Mouse (Mus musculus) urinary bladder, postnatal 4 days (tissue): ENCODE measurements around the gene Irf1.

ENCODE experiments used
- DNase-seq, 2 experiments: peaks; one replicate each; pipeline ENCODE4 v3.0.0; 2021 to 2022; ENCODE audit warnings: low spot score in 2 of 2

The Irf1 gene

DNA sequence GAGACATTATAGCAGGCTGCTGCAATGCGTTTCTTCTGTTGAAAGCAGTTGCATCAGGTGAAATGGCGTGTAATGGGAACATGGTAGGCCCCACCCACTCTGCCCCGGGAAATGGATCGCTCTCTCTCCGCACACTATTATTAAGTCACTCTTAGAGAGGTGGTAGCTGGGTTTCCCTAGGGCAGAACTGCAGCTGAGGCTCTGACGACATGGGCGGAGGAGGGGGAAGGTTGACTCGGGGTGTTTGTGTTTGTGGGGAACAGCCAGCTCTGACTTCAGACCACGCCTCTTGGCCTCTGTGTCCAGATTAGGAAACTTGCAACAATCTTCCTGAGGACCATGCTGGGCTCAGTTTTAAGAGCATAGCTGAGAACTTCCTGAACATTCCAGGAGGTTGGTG is 36.0 kb downstream of the Irf1 start:
- no peak for DNase-seq

DNA sequence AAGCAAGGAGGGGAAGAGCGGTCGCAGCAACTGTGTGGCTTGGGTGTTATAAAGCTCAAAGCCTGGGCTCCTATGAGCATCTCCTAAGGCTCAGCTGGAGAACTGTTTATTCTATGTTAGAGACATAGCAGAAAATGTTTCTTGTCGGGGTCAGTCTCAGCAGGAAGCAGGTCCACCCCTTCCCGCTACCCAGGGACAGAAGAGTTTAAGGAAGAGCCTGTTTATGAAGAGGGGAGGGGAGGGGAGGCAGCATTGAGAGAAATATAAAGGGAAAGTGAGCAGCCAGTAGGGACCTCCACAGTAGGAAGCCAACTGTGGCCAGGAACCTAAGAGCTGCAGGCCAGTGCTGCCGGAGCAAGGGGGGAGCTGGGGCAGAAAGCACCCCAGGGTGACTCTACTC is 39.5 kb downstream of the Irf1 start:
- no peak for DNase-seq

DNA sequence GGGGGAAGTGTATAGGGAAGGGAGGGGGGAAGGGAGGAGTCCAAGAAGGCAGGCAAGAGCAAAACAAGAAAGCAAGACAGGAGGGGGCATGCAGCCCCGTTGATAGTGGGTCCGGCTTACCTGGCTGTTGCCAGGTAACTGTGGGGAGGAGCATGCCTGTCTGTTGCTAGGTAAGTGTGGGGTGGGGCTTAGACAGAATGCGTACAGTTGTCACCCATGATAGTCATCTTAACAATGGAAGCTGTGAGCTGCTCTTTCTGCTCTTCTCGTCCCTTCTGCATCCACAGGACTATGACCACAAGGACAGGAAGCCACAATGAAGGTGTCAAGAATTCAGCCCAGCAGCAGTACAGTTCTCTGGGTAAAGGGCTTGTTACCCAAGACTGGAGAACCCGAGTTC is 40.3 kb downstream of the Irf1 start:
- DNase-seq, result no peak

DNA sequence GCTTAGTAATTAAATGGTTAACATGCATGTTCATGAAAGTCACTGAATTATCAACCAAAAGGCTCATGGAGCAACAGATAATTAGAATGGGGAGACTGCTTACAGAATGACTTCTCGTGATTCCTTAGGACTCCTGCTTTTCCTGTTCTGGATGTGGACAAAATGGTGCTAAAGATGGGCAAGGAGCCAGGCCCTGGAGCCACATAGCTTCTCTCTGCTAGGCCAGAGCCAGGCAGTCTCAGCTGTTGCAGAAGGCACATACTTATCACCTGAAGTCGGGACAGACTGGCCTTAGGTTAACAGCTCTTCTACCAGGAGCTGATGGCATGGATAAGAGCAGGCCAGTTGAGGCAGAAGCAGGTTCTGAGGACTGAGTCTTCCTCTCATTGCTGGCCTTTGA is 40.9 kb downstream of the Irf1 start:
- no peak for DNase-seq

DNA sequence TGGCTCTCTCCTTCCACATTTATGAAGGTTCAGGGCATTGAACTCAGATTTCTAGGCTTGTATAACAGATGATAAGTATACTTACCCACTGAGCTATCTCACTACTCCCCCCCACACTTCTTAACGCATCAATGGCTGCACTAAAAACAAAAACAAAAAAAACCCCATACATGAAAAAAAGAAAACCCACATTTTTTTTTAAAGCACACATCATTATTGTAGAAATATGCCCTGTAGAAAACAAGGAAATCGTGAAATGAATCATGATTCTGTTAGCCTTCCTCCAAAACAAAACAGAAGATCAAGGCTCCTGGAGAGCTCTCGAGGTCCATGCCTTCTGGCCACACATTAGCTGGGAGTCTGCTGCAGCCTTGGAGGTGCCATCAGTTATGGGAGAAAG is 41.5 kb downstream of the Irf1 start:
- DNase-seq, result no peak

DNA sequence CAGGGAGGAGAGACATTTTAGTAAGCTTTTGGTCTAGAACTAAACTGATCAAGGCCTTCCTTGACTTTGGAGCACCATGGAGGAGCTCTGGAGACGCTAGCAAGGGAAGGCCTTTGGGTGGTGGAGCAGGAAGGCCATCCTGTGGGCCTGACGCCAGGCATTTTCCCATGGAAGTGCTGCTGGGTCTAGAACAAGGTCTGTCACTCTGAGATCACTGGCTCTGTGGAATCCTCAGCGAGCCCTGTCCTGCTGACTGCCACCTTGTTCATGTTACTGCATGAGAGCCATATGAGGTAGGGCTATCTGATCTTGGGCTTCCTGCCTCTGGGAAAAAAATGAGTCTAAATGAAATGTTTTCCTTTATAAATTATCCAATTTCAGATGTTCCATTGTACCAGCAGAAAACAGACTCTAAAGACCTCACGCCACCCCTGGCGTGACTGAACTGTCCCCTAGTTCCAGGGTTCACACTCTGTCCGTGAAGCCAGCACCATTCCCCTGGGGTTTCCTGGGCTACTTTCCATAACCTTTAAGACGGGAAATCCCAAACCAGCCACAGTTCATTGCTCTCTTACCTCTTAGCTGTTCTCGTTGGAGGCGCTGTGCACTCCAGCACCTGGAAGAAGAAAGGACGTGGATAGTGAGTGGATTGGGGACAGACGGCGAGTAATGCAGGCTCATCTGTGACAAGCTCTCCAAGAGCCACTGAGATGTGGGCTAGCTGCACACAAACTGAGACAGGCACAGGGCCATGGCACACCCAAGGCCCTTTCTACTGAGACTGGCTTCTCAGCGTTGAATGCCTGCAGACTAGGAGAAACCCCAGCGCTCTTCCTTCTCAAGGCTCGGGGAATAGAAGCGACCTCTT is 43.4 kb downstream of the Irf1 start:
- DNase-seq, result no peak

DNA sequence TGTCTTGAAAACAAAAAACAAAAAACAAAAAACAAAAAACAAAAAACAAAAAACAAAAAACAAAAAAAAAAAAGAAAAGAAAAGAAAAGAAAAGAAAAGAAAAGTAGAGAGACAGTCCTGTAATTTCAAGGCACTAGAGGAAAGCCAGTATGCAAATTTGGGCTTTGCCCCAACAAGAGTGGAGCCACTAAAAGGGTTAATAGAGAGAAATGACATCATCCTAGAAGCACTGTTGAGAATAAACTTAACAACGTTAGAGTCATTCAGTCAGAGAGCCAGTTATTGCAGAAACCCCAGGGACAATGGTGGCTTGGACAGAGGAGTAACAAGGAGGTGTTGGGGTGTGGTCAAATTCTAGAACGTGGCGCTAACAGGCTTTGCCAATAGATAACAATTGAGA is 45.0 kb downstream of the Irf1 start:
- DNase-seq, result no peak

DNA sequence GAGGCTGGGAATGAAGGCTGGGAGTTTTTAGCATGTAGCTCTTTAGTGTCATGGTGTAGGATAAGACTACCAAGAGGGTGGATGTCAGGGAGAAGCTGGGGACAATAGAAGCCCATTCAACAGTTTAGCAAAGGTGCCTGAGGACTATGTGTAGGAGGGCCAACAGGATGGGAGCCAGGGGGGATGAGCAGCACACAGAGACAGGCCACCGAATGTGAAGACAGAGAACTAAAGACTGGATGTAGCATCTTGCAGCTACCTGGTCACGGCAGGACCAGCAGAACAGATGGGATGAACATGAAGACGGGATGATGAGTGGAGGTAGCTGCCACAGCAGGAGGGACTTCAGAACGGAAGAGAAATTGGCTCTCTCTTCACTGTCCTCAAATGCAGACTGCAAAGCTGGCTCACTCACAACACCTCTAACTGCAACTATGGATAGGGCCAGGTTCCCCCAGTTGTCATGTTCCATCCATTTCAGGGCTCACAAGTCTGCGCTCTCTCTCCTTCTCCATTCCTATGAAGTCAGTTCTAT is 47.1 kb downstream of the Irf1 start:
- no peak for DNase-seq

DNA sequence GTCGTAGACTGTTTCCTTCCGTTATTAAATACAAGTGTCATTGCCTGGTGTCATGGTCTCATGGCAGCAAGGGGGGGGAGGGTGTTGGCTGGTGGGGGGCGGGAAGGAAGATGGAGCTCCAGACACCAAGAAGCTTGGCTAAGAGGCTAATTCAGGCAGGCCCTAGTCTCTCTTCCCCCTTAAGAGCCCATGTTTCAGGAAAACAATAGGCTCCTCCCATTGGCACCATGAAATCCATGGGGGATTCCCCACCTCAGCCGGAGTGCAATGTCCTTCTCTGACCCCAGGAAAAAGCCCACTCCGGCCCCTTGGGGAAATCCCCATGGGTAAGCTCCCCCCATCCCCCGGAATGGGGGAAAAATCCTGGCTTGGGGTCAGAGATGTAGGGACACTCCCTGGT is 49.0 kb downstream of the Irf1 start:
- DNase-seq, result no peak

DNA sequence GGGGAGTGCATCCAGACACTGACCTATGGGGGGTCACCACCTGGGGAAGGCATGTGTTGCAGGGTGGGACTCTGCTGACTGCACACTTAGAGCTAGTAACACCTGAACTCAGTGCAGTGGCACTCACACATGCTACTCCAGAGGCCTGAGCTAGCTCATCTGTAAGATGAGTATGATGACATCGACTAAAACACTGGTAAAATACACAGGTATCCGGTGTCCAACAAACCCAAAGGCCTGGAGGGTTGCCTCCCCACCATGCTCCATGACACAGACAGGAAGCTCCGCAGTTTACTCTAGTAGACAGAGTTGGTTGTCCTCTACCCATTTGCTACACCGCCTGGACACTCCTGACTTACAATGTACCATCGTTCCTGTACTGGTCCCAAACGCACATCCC is 49.7 kb downstream of the Irf1 start:
- DNase-seq, result no peak

DNA sequence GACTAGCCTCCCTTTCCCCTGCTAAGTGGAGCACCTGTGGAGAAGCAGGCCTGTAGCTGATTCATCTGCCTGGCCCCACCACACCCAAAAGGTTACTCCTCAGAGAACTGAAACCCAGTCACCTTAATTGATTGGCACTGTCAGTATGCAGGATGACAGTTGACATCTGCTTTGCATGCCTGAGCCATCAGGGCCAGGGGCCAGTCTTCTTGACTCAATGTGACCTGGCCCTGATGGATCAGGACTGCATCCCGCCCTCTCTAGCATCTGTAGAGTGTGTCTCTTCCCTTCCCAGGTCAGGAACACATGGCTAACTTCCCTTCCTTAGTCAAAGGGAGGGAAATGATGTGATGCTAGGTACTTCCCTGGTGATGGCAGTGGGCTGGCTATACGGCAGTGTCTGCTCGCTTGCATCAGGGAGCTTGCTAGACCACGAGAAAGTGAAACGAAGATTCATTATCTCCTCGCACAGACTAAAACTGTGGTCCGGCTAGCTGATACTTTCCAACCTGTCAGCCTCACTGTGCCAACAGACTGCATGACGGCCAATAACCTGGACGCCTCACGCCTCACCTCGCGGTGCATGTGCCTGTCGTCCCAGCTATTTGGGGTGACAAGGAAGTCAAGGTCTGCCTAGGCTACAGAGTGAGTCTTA is 50.8 kb downstream of the Irf1 start:
- DNase-seq, result no peak

DNA sequence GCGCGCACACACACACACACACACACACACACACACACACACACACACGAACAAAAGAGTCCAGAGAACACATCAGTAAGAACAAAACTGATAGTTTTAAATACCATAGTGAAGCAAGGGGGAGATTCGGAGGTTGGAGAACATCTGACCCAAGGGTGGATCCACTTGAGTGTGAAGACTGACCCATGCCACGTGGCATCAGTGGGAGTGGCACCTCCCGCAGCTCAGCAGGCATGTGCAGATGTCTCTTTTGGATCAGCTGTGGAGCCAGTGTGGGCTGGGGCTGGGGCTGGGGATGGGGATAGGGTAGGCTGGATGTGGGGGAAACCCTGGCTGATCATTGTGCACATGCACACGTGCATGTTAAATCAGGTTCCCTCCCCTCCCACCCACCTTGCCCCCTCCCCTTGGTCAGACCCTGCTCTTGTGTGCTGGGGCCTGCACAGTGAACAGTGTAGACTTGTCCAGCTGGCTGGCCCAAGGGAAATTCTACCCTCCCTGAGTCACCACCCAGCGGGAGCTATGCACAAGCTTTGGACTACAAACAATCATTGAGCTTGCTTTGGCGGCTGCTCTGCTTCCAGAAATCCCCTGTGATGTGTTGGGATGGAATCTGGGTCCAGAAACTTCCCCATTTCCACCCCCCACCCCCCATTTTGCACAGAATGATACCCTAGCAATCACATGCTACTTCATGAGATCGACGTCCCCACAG is 51.6 kb downstream of the Irf1 start:
- DNase-seq, result no peak

DNA sequence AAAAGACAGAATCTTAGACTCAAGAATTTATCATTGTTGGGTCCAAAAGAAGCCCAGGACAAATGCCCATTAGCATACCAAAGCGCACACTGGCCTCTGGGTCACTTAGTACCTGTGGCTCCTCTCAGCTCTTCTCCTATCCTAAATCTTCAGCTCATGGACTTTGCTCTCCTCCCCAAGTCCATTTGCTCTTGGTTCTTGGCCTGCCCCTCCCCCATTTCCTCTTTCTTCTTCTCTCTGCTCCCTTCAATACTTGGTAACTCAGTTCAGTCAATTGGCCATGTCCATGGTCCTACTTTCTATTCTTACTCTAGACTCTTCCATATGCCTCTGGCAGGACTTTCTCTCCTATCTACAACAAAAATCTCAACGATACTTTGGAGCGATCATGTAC is 52.1 kb downstream of the Irf1 start:
- DNase-seq, result no peak

DNA sequence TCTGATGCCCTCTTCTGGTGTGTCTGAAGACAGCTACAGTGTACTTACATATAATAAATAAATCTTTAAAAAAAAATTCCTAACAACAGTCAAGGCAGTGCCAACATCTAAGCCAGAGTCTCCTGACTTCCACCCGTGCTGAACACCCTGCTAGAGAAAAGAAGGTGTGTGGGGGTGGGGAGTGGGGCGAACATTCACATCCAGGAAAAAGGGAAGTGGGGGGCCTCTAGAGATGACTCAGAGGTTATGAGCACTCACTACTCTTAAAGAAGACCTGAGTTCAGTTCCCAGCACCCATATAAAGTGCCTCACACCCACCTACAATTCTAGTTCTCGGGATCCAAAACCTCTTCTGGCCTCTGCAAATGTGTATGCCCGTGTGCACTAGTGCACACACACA is 55.6 kb downstream of the Irf1 start:
- no peak for DNase-seq
